Mouse (Mus musculus) CH12.LX (cell line): ENCODE measurements at regions not wholly inside any gene's neighbourhood (a gene's known extent, or its start where the extent isn't known, plus 50 kb on each side); places are given as distances from the start of the nearest gene placed in this dataset.

Source experiments
- DNase-seq: peaks from one replicate; pipeline ENCODE4 v3.0.0-alpha.2; 2013; ENCODE audit errors: extremely low read depth
- H3K27ac ChIP-seq: 2 replicates; pipeline ENCODE4 v1.5.1; 2012; ENCODE audit warnings: low read depth, mild to moderate bottlenecking, control low read depth, moderate library complexity; ENCODE audit not compliant: insufficient read depth
- H3K27me3 ChIP-seq: replicated peaks from 2 replicates; pipeline ENCODE3; 2012; ENCODE audit warnings: inconsistent platforms
- H3K36me3 ChIP-seq, 2 experiments: replicated peaks in 1 of 2; 2 replicates each; pipeline versions ENCODE3 to v1.6.1; 2012; ENCODE audit warnings: inconsistent platforms in 1 of 2, low read length in 1 of 2, mild to moderate bottlenecking in 1 of 2, mixed read lengths in 1 of 2, moderate library complexity in 1 of 2; ENCODE audit not compliant: control insufficient read depth in 1 of 2, insufficient read depth in 1 of 2
- H3K4me1 ChIP-seq, 2 experiments: 2 replicates each; pipeline ENCODE4 v1.6.1; 2012; ENCODE audit warnings: inconsistent platforms in 1 of 2, moderate library complexity in 1 of 2; ENCODE audit not compliant: insufficient read depth in 2 of 2, control insufficient read depth in 1 of 2
- H3K4me2 ChIP-seq: 2 replicates; pipeline ENCODE4 v1.6.1; 2012; ENCODE audit warnings: low read depth, mild to moderate bottlenecking, control low read depth; ENCODE audit not compliant: poor library complexity, insufficient read depth, severe bottlenecking
- H3K4me3 ChIP-seq, 3 experiments: fragments of 150-350 bp in 1 of 3; sonication (generic) in 1 of 3; replicated peaks in 1 of 3; 2 replicates each; pipeline versions ENCODE3 to v1.5.1; 2011 to 2012; ENCODE audit warnings: low read depth in 2 of 3, low read length in 2 of 3, mild to moderate bottlenecking in 2 of 3, moderate library complexity in 2 of 3, control low read depth in 1 of 3, improper control_type of control experiment in 1 of 3, inconsistent platforms in 1 of 3, mixed read lengths in 1 of 3; ENCODE audit not compliant: poor library complexity in 1 of 3
- H3K79me2 ChIP-seq: replicated peaks from 2 replicates; pipeline ENCODE4 v1.6.1; 2012; ENCODE audit warnings: mild to moderate bottlenecking, moderate library complexity; ENCODE audit not compliant: control insufficient read depth, poor library complexity, insufficient read depth, severe bottlenecking; ENCODE audit errors: extremely low read depth
- H3K9ac ChIP-seq: 2 replicates; pipeline ENCODE4 v1.6.1; 2012; ENCODE audit warnings: low read depth, mild to moderate bottlenecking, control low read depth, moderate library complexity; ENCODE audit not compliant: insufficient read depth
- H3K9me3 ChIP-seq: replicated peaks from 2 replicates; pipeline ENCODE3; 2012; ENCODE audit warnings: low read length, inconsistent platforms, mixed read lengths
- BHLHE40 ChIP-seq: IDR thresholded peaks from 2 replicates; pipeline ENCODE4 v1.6.1; 2011; ENCODE audit warnings: mild to moderate bottlenecking, low read depth, low read length, improper control_type of control experiment
- ELF1 ChIP-seq: IDR thresholded peaks from 2 replicates; pipeline ENCODE4 v1.6.1; 2014; ENCODE audit warnings: low read depth, mild to moderate bottlenecking, inconsistent platforms, low read length, improper control_type of control experiment
- ETS1 ChIP-seq: conservative IDR thresholded peaks from 2 replicates; pipeline ENCODE4 v1.6.1; 2012; ENCODE audit warnings: low read depth, mild to moderate bottlenecking, inconsistent platforms, low read length, improper control_type of control experiment, moderate library complexity
- GABPA ChIP-seq: IDR thresholded peaks from 2 replicates; pipeline ENCODE4 v1.6.1; 2012; ENCODE audit warnings: low read depth, low read length, improper control_type of control experiment, inconsistent platforms; ENCODE audit not compliant: insufficient replicate concordance
- HCFC1 ChIP-seq: IDR thresholded peaks from 2 replicates; pipeline ENCODE4 v1.6.1; 2012; ENCODE audit warnings: low read depth, mild to moderate bottlenecking, inconsistent platforms, low read length, improper control_type of control experiment
- JUND ChIP-seq: conservative IDR thresholded peaks from 2 replicates; pipeline ENCODE4 v1.6.1; 2011; ENCODE audit warnings: low read depth, low read length, improper control_type of control experiment
- KAT2A ChIP-seq: IDR thresholded peaks from 2 replicates; pipeline ENCODE4 v1.6.1; 2012; ENCODE audit warnings: low read length, improper control_type of control experiment, inconsistent platforms; ENCODE audit not compliant: insufficient replicate concordance
- MAFK ChIP-seq: IDR thresholded peaks from 2 replicates; pipeline ENCODE4 v1.6.1; 2011; ENCODE audit warnings: low read length, improper control_type of control experiment; ENCODE audit not compliant: insufficient replicate concordance
- MAX ChIP-seq: IDR thresholded peaks from 2 replicates; pipeline ENCODE4 v1.6.1; 2011; ENCODE audit warnings: low read length, improper control_type of control experiment
- NELFE ChIP-seq: IDR thresholded peaks from 2 replicates; pipeline ENCODE4 v1.6.1; 2011; ENCODE audit warnings: low read depth, low read length, improper control_type of control experiment
- PAX5 ChIP-seq: IDR thresholded peaks from 2 replicates; pipeline ENCODE4 v1.6.1; 2012; ENCODE audit warnings: low read length, inconsistent platforms, mixed read lengths
- RCOR1 ChIP-seq: conservative IDR thresholded peaks from 2 replicates; pipeline ENCODE4 v1.6.1; 2012; ENCODE audit warnings: low read depth, mild to moderate bottlenecking, inconsistent platforms, low read length, improper control_type of control experiment
- SIN3A ChIP-seq: IDR thresholded peaks from 2 replicates; pipeline ENCODE4 v1.6.1; 2012; ENCODE audit warnings: low read length, improper control_type of control experiment, inconsistent platforms
- SMC3 ChIP-seq: IDR thresholded peaks from 2 replicates; pipeline ENCODE4 v1.6.1; 2011; ENCODE audit warnings: low read depth, low read length, improper control_type of control experiment
- TBP ChIP-seq: conservative IDR thresholded peaks from 2 replicates; pipeline ENCODE4 v1.6.1; 2011; ENCODE audit warnings: low read depth, low read length, improper control_type of control experiment
- ZC3H11A ChIP-seq: IDR thresholded peaks from 2 replicates; pipeline ENCODE4 v1.6.1; 2012; ENCODE audit warnings: low read depth, mild to moderate bottlenecking, inconsistent platforms, low read length, improper control_type of control experiment
- ZNF384 ChIP-seq: IDR thresholded peaks from 2 replicates; pipeline ENCODE4 v1.6.1; 2012; ENCODE audit warnings: low read depth, low read length, improper control_type of control experiment, inconsistent platforms
- dilution Hi-C: fragments of 300-500 bp; cut with MboI; formaldehyde crosslinking; loops from 2 replicates; pipeline ENCODE4 v1.14.3; 2020; ENCODE audit warnings: low sequenced_read_pairs; ENCODE audit not compliant: extremely low pct_unique_long_range_greater_than_20kb, extremely low pct_ligation_motif_present
- in situ Hi-C: fragments of 300-500 bp; cut with MboI; formaldehyde crosslinking; loops from 3 replicates; pipeline ENCODE4 v1.14.3; 2019; ENCODE audit warnings: low sequenced_read_pairs, low pct_ligation_motif_present, low pct_unique_long_range_greater_than_20kb, mixed read lengths

- H3K27ac ChIP-seq = no peak overlapping the region
- dilution Hi-C loops (no loop called here), in situ Hi-C loops (loop anchor here (25.0 kb wide), 1 partner anchor 670 kb away; no protein-coding TSS in a partner anchor)
- H3K79me2 ChIP-seq = no peaks in the 10 kb centered on the region
- peaks cover 6% of the 10 kb centered on the region for H3K9me3 ChIP-seq
- H3K4me1 ChIP-seq = peaks cover 7 to 32% of the 10 kb centered on the region in 2 experiments
- DNase-seq = no peak
- H3K9ac ChIP-seq = no peak overlapping the region
- H3K4me2 ChIP-seq = no peak overlapping the region
- no peaks in the 10 kb centered on the region for H3K27me3 ChIP-seq
- TF ChIP-seq ELF1 = no peak
- TF ChIP-seq ZNF384 = no peak
- no peak for TF ChIP-seq ETS1
- TF ChIP-seq RCOR1 = no peak
- no peak overlapping the region for H3K4me3 ChIP-seq
- H3K36me3 ChIP-seq = no peaks in the 10 kb centered on the region
These were observed 196.6 kb upstream of the Jarid2 start for GRCm38 (mm10) chr13:44532631-44533180.

- no peak for DNase-seq
- no peaks in the 10 kb centered on the region for H3K27me3 ChIP-seq
- H3K9ac ChIP-seq = no peak overlapping the region
- no peak overlapping the region for H3K4me3 ChIP-seq
- no peaks in the 10 kb centered on the region for H3K36me3 ChIP-seq
- H3K4me2 ChIP-seq = no peak overlapping the region
- dilution Hi-C loops (no loop called here), in situ Hi-C loops (loop anchor here (25.0 kb wide), 1 partner anchor 672 kb away; no protein-coding TSS in a partner anchor)
- H3K79me2 ChIP-seq = no peaks in the 10 kb centered on the region
- peaks cover 8 to 51% of the 10 kb centered on the region in 2 experiments for H3K4me1 ChIP-seq
- TF ChIP-seq SMC3 (no peak), MAX (no peak), JUND (no peak), BHLHE40 (no peak), GABPA (no peak), KAT2A (no peak), SIN3A (no peak), ZC3H11A (no peak), NELFE (no peak), HCFC1 (no peak), RCOR1 (no peak), TBP (no peak), MAFK (no peak), PAX5 (no peak)
- no peak overlapping the region for H3K27ac ChIP-seq
- peaks cover 6% of the 10 kb centered on the region for H3K9me3 ChIP-seq
These were observed 194.6 kb upstream of the Jarid2 start for GRCm38 (mm10) chr13:44534575-44535080.
